Mouse (Mus musculus) liver, adult (tissue): ENCODE data around the gene Bend4.

Experiments
- GATA4 ChIP-seq: IDR thresholded peaks from 2 replicates; pipeline ENCODE4 v1.6.1; 2014; ENCODE audit warnings: mild to moderate bottlenecking, low read length; ENCODE audit not compliant: insufficient replicate concordance

Bend4 gene

GRCm38 (mm10) chr5:67397186-67397585 is 30.9 kb downstream of the Bend4 start:
- TF ChIP-seq GATA4: no peak

GRCm38 (mm10) chr5:67395211-67395851 is 32.8 kb downstream of the Bend4 start:
- TF ChIP-seq GATA4: no peak

GRCm38 (mm10) chr5:67393951-67394350 is 34.2 kb downstream of the Bend4 start:
- TF ChIP-seq GATA4: no peak

GRCm38 (mm10) chr5:67382556-67382955 is 45.6 kb downstream of the Bend4 start:
- no peak for TF ChIP-seq GATA4

- TF ChIP-seq GATA4: no peak
Observed at GRCm38 (mm10) chr5:67381690-67382089, 46.4 kb downstream of the Bend4 start.

GRCm38 (mm10) chr5:67377044-67377621 is 51.0 kb downstream of the Bend4 start:
- no peak for TF ChIP-seq GATA4

GRCm38 (mm10) chr5:67362931-67363330 is 65.2 kb downstream of the Bend4 start:
- no peak for TF ChIP-seq GATA4

- no peak for TF ChIP-seq GATA4
Observed at GRCm38 (mm10) chr5:67362316-67362715, 65.8 kb downstream of the Bend4 start.

GRCm38 (mm10) chr5:67348949-67349348 is 79.2 kb downstream of the Bend4 start:
- TF ChIP-seq GATA4: no peak

GRCm38 (mm10) chr5:67347060-67347459 is 81.0 kb downstream of the Bend4 start:
- no peak for TF ChIP-seq GATA4
